Mouse (Mus musculus) ES-E14 (cell line): Measurements from ENCODE around the gene Lig1. TPM values are rescaled to one million over a fixed set of nuclear protein-coding genes. Genes with fewer than 3 reads are reported as not detected.

Experiments used
- DNase-seq: peaks from one replicate; pipeline ENCODE4 v3.0.0-alpha.2; 2013; ENCODE audit warnings: low read depth, low spot score
- H3K27ac ChIP-seq: 2 replicates; pipeline ENCODE4 v1.5.1; 2012; ENCODE audit warnings: low read depth, mild to moderate bottlenecking, low read length, moderate library complexity, mixed read lengths; ENCODE audit not compliant: poor library complexity, insufficient read depth, severe bottlenecking
- H3K36me3 ChIP-seq: 2 replicates; pipeline ENCODE4 v1.6.1; 2012; ENCODE audit warnings: mild to moderate bottlenecking, low read length, moderate library complexity, mixed read lengths; ENCODE audit not compliant: control insufficient read depth, poor library complexity, insufficient read depth, severe bottlenecking
- H3K4me1 ChIP-seq, 2 experiments: fragments of 150-350 bp in 1 of 2; sonication (generic) in 1 of 2; 2 replicates each; pipeline ENCODE4 v1.6.1; 2012; ENCODE audit warnings: low read length in 2 of 2, mild to moderate bottlenecking in 1 of 2, mixed read lengths in 1 of 2; ENCODE audit not compliant: control insufficient read depth in 2 of 2, insufficient read depth in 2 of 2, poor library complexity in 1 of 2
- H3K4me3 ChIP-seq, 2 experiments: fragments of 150-350 bp in 1 of 2; sonication (generic) in 1 of 2; 2 replicates each; pipeline ENCODE4 v1.5.1; 2012; ENCODE audit warnings: low read length in 2 of 2, low read depth in 1 of 2, mild to moderate bottlenecking in 1 of 2, mixed read lengths in 1 of 2; ENCODE audit not compliant: insufficient read depth in 1 of 2, poor library complexity in 1 of 2, severe bottlenecking in 1 of 2
- H3K9ac ChIP-seq: 2 replicates; pipeline ENCODE4 v1.6.1; 2012; ENCODE audit warnings: low read depth, mild to moderate bottlenecking, low read length, mixed read lengths; ENCODE audit not compliant: poor library complexity, insufficient read depth, severe bottlenecking
- H3K9me3 ChIP-seq: fragments of 150-350 bp; sonication (generic); 2 replicates; pipeline ENCODE4 v1.6.1; 2012; ENCODE audit warnings: low read depth, mild to moderate bottlenecking, low read length; ENCODE audit not compliant: control insufficient read depth, insufficient read depth
- CHD2 ChIP-seq: IDR thresholded peaks from 2 replicates; pipeline ENCODE4 v1.6.1; 2014; ENCODE audit warnings: mild to moderate bottlenecking, low read depth, low read length, inconsistent platforms
- HCFC1 ChIP-seq: IDR thresholded peaks from 2 replicates; pipeline ENCODE4 v1.6.1; 2012; ENCODE audit warnings: low read length, inconsistent platforms, borderline replicate concordance; ENCODE audit not compliant: insufficient read depth
- MAFK ChIP-seq: IDR thresholded peaks from 2 replicates; pipeline ENCODE4 v1.6.1; 2014; ENCODE audit warnings: mild to moderate bottlenecking, low read depth, low read length, inconsistent platforms; ENCODE audit not compliant: insufficient read depth
- ZC3H11A ChIP-seq: IDR thresholded peaks from 2 replicates; pipeline ENCODE4 v1.6.1; 2012; ENCODE audit warnings: low read depth, mild to moderate bottlenecking, inconsistent platforms, low read length, borderline replicate concordance
- ZNF384 ChIP-seq: IDR thresholded peaks from 2 replicates; pipeline ENCODE4 v1.6.1; 2012; ENCODE audit warnings: low read depth, low read length, inconsistent platforms
- in situ Hi-C, 2 experiments: fragments of 600-800 bp; cut with MboI; formaldehyde crosslinking; loops; one replicate each; pipeline ENCODE4 v1.15.1; 2025; ENCODE audit warnings: low sequenced_read_pairs in 2 of 2, inconsistent platforms in 1 of 2; ENCODE audit not compliant: unreplicated experiment in 2 of 2
- total RNA-seq: library from RNA; depleted of rRNA; stranded (reverse); fragments of 300-350 nt; gene quantifications from 2 replicates; pipeline ENCODE4 v1.2.3, GENCODE M21; 2012

Lig1 gene
- total RNA-seq, 1 experiment: 88.5 TPM

DNA sequence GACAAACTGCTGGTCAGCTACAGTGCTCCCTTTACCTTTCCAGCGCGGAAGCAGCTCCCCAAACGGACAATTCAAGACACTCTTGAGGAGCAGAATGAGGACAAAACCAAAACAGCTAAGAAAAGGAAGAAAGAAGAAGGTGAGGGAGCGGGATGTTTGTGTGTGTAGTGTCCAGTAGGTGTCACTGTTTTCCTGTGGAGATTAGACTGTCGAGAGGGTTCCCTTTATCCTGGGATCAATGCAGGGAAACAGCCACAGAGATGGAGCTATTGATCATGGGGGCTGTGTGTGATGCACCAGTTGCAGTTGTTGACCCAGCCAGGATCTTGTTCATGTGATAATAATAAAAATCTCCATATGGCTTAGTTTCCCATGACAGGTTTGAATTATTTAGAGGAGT lies 11.5 kb downstream of the Lig1 start:
- Histone ChIP-seq H3K27ac (no peak overlapping the region), H3K36me3 (peaks cover 59% of the 10 kb centered on the region), H3K4me1 (no peaks in the 10 kb centered on the region), H3K4me3 (no peak overlapping the region), H3K9ac (no peak overlapping the region), H3K9me3 (no peaks in the 10 kb centered on the region)
- DNase-seq: peak; percentile 40
- in situ Hi-C loops: no loop called here
- TF ChIP-seq HCFC1: no peak
- TF ChIP-seq MAFK: no peak
- TF ChIP-seq ZC3H11A: no peak
- no peak for TF ChIP-seq CHD2
- no peak for TF ChIP-seq ZNF384

GRCm38 (mm10) chr7:13290041-13290675 lies 13.1 kb downstream of the Lig1 start:
- TF ChIP-seq CHD2 (no peak), MAFK (no peak), HCFC1 (no peak), ZC3H11A (no peak), ZNF384 (no peak)
- Histone ChIP-seq H3K27ac (no peak overlapping the region), H3K36me3 (peaks cover 67% of the 10 kb centered on the region), H3K9ac (no peak overlapping the region), H3K4me1 (no peaks in the 10 kb centered on the region), H3K9me3 (no peaks in the 10 kb centered on the region; the same call in 1 of the 2 replicates), H3K4me3 (no peak overlapping the region)
- DNase-seq: no peak
- in situ Hi-C loops: no loop called here

GRCm38 (mm10) chr7:13291370-13291769 lies 14.3 kb downstream of the Lig1 start:
- Histone ChIP-seq H3K27ac (no peak overlapping the region), H3K9ac (no peak overlapping the region), H3K4me3 (no peak overlapping the region), H3K9me3 (no peaks in the 10 kb centered on the region; the same call in 1 of the 2 replicates), H3K4me1 (no peaks in the 10 kb centered on the region), H3K36me3 (peaks cover 71% of the 10 kb centered on the region)
- in situ Hi-C loops: no loop called here
- TF ChIP-seq ZNF384 (no peak), CHD2 (no peak), MAFK (no peak), HCFC1 (no peak), ZC3H11A (no peak)
- no peak for DNase-seq

DNA sequence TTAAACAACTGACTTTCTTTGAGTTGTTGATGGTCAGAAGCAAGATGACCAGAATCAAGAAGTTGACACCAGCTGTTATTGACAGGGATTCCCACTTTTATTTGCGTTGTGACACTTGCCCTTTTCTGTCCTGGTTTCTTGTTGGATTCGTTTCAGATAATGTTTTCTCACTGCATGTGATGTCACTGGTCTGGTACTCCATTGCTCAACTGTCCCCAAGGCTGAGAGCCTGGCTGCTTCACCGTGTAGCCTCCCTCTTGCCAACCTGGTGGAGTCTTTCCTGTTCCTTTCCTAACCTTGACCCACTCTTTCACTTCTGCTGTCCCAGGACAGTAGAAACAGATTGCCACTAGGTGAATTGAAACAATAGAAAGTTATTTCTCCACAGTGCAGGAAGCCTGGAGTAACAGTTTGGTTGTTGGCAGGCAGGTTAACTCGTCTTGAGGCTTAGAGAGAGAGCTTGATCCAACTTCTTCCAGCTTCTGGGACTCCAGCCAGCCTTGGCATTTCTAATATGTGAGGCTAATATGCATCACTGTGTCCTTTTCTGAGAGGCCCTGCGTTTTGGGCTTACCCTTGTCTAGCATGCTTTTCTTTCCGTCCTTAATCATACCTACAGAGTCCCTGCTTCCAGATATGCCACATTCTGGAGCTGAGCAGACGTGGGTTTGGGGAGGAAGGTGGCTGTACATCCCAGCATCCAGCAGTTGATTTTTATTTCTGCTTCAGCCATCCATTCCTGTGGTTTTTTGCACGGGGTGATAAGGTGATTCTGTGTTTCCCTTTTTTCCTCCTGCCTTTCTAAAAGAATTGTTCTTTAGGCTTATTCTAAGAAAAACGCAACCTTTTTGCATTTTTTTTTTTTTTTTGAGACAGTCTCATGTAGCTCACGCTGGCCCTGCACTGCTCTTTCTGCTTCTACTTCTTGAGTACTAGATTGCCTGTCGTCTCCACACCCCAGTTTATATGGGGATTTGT lies 17.1 kb downstream of the Lig1 start:
- Histone ChIP-seq H3K36me3 (peaks cover 71% of the 10 kb centered on the region), H3K9ac (no peak overlapping the region), H3K4me1 (0 out of 4 replicates have a peak, but pooled peaks cover 1 to 2% of the 10 kb centered on the region in 2 experiments), H3K27ac (no peak overlapping the region), H3K4me3 (no peak overlapping the region), H3K9me3 (no peaks in the 10 kb centered on the region; the same call in 1 of the 2 replicates)
- no peak for DNase-seq
- in situ Hi-C loops: no loop called here
- no peak for TF ChIP-seq ZNF384
- TF ChIP-seq HCFC1: no peak
- TF ChIP-seq CHD2: no peak
- TF ChIP-seq MAFK: no peak
- TF ChIP-seq ZC3H11A: no peak
